ENCODE assay signal across 9 mouse cellular contexts in genomic region chr15:95907337-95907736, GRCm38 (mm10).
DNase-seq lines count a peak whose midpoint lies in the region; ATAC-seq lines count a peak whose summit lies in the region.
"Had no signal": no experiment of that assay in that cellular context is flagged by ENCODE, and none has a peak within 500 bp of the region (broad histone marks: within the 10 kb centered on the region; RNA-seq: fewer than 3 reads in every experiment).

No protein-coding gene starts in this region.

- no peak overlapping the region for H3K27ac ChIP-seq in heart, embryonic 10.5 days
- H3K27ac ChIP-seq in heart, embryonic 14.5 days (replicated peaks in 1 of 2; ENCODE audit: control insufficient read depth in 1 of 2, insufficient read depth in 1 of 2, low read depth in 2 of 2, low read length in 2 of 2): peak overlapping the region; percentile 9 to 22; a peak in 3 of 4 replicates
- H3K27ac ChIP-seq in hindbrain, embryonic 11.5 days (ENCODE audit: low read depth, low read length): no peak overlapping the region
- H3K27ac ChIP-seq: embryonic facial prominence, embryonic 13.5 days had no signal

- H3K36me3 ChIP-seq in heart, embryonic 10.5 days: 0 out of 2 replicates have a peak, but pooled peaks cover 2% of the 10 kb centered on the region
- H3K36me3 ChIP-seq in heart, embryonic 14.5 days (ENCODE audit: control insufficient read depth, insufficient read depth, low read length): no peaks in the 10 kb centered on the region
- H3K36me3 ChIP-seq in hindbrain, embryonic 11.5 days (ENCODE audit: control insufficient read depth, insufficient read depth, low read length): no peaks in the 10 kb centered on the region
- H3K36me3 ChIP-seq: embryonic facial prominence, embryonic 13.5 days had no signal

- WGBS in heart, embryonic 10.5 days: 84% methylated on average over 10 of the region's 10 CpGs
- WGBS in heart, embryonic 14.5 days: 55% methylated on average over 10 of the region's 10 CpGs
- WGBS in hindbrain, embryonic 11.5 days: 86% methylated on average over 10 of the region's 10 CpGs

- H3K4me2 ChIP-seq in heart, embryonic 14.5 days (ENCODE audit: low read length): no peak overlapping the region
- no peak overlapping the region for H3K4me2 ChIP-seq in hindbrain, embryonic 11.5 days (replicated peaks; ENCODE audit: low read depth, low read length)
- H3K4me2 ChIP-seq: embryonic facial prominence, embryonic 13.5 days had no signal

- peak; percentile 97 for DNase-seq in heart, adult 11 months
- no peak for DNase-seq in heart, embryonic 10.5 days (ENCODE audit: low spot score)
- peak; percentile 39 for DNase-seq in adrenal gland, postnatal 25 days
- peak; percentile 48 to 65 for DNase-seq in layer of hippocampus, adult 8-10 months (ENCODE audit: low spot score in 2 of 2)
- peak; percentile 85 for DNase-seq in lung, postnatal 36 days
- DNase-seq in hindbrain, embryonic 11.5 days (ENCODE audit: low spot score): no peak

- peak; percentile 31; the same call in 1 of the 2 replicates for ATAC-seq in heart, embryonic 14.5 days (ENCODE audit: insufficient number of reproducible peaks, insufficient read depth, low FRiP score, low read depth)
- no peak for ATAC-seq in granulocyte monocyte progenitor cell, adult 5-6 weeks (replicated peaks; ENCODE audit: poor library complexity, severe bottlenecking)
- no peak for ATAC-seq in hindbrain, embryonic 11.5 days (ENCODE audit: low FRiP score)

- no peaks in the 10 kb centered on the region for H3K27me3 ChIP-seq in heart, embryonic 10.5 days (ENCODE audit: insufficient read depth, poor library complexity, severe bottlenecking)
- H3K27me3 ChIP-seq in heart, embryonic 14.5 days (ENCODE audit: control insufficient read depth, insufficient read depth, low read length): no peaks in the 10 kb centered on the region
- H3K27me3 ChIP-seq in hindbrain, embryonic 11.5 days (ENCODE audit: control insufficient read depth, insufficient read depth, low read length): no peaks in the 10 kb centered on the region
- H3K27me3 ChIP-seq: embryonic facial prominence, embryonic 13.5 days had no signal

- H3K4me3 ChIP-seq in heart, embryonic 10.5 days: no peak overlapping the region
- no peak overlapping the region for H3K4me3 ChIP-seq in heart, embryonic 14.5 days (ENCODE audit: control insufficient read depth in 1 of 2, insufficient read depth in 1 of 2, low read depth in 1 of 2, low read length in 2 of 2)
- H3K4me3 ChIP-seq in hindbrain, embryonic 11.5 days (ENCODE audit: low read depth, low read length): no peak overlapping the region
- H3K4me3 ChIP-seq: embryonic facial prominence, embryonic 13.5 days had no signal

- H3K4me1 ChIP-seq in heart, embryonic 10.5 days: peaks cover 10% of the 10 kb centered on the region
- peaks cover 13 to 25% of the 10 kb centered on the region in 2 experiments for H3K4me1 ChIP-seq in heart, embryonic 14.5 days (ENCODE audit: control insufficient read depth in 2 of 2, insufficient read depth in 2 of 2, low read length in 2 of 2)
- no peaks in the 10 kb centered on the region for H3K4me1 ChIP-seq in hindbrain, embryonic 11.5 days (replicated peaks; ENCODE audit: control insufficient read depth, insufficient read depth, low read length)

- no peak overlapping the region for H3K9ac ChIP-seq in heart, embryonic 14.5 days (ENCODE audit: low read length)
- no peak overlapping the region for H3K9ac ChIP-seq in hindbrain, embryonic 11.5 days (ENCODE audit: low read depth, low read length)
- H3K9ac ChIP-seq: embryonic facial prominence, embryonic 13.5 days had no signal

- H3K9me3 ChIP-seq in heart, embryonic 10.5 days: no peaks in the 10 kb centered on the region
- H3K9me3 ChIP-seq in heart, embryonic 14.5 days (ENCODE audit: control insufficient read depth, low read length): no peaks in the 10 kb centered on the region
- no peaks in the 10 kb centered on the region for H3K9me3 ChIP-seq in hindbrain, embryonic 11.5 days (ENCODE audit: control insufficient read depth, low read length)
- H3K9me3 ChIP-seq: embryonic facial prominence, embryonic 13.5 days had no signal

Comparison
In these comparisons a context has a peak if more than half of its experiments do, and no peak if none do; other contexts are left out.
1. DNase-seq: peak in heart, adult 11 months (single experiment), adrenal gland, postnatal 25 days (single experiment), layer of hippocampus, adult 8-10 months (2 of 2) and lung, postnatal 36 days (single experiment); none in heart, embryonic 10.5 days (single experiment) and hindbrain, embryonic 11.5 days (single experiment).
2. H3K27ac ChIP-seq: peak in heart, embryonic 14.5 days (2 of 2); none in heart, embryonic 10.5 days (single experiment) and hindbrain, embryonic 11.5 days (single experiment).